Mouse (Mus musculus) megakaryocyte-erythroid progenitor cell, adult 5-6 weeks (primary cell): ENCODE results near the gene Polr2a. TPM values are rescaled to one million over a fixed set of nuclear protein-coding genes. Genes with fewer than 3 reads are reported as not detected.
"Not testable (repeated sequence)": the region's sequence is repeated elsewhere in the genome, so short reads cannot be mapped to it uniquely, and the experiment has no call there.

Source experiments
- ATAC-seq: replicated peaks from 2 replicates; pipeline ENCODE4 v1.8.0; 2016; ENCODE audit warnings: mild to moderate bottlenecking, inconsistent platforms; ENCODE audit not compliant: severe bottlenecking, poor library complexity, low FRiP score, low TSS enrichment
- total RNA-seq, 2 experiments: library from RNA; stranded (forward) in 1 of 2; stranded (reverse) in 1 of 2; fragments of 200-1000, 215-1000 nt in 1 of 2; fragments of >200 nt in 1 of 2; fragmentation: Nextera tagmentation in 1 of 2; gene quantifications; 2 replicates each; pipeline ENCODE4 v1.2.3; 2014 to 2017

Gene Polr2a
- total RNA-seq, 2 experiments from 2014 or later = 11.9 to 106 TPM

DNA sequence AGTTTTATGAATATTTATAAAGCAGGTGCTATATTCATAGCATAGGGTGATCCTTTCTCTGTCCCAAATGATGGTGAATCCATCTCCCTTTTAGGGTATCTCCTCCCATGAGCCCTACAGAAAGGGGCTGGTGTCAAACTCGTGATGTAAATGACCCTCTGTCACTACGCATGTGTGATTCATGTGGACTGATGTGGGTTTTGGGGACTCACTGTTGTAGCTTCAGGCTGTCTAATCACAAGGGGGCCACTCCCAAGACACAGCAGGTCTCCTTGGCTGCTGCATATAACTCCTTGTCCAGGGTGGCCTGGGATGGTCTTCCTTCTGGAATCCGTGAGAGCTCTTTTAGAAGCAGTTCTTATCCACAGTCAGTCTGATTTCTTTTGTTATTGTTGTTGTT lies 48.0 kb downstream of the Polr2a start:
- ATAC-seq = no peak

DNA sequence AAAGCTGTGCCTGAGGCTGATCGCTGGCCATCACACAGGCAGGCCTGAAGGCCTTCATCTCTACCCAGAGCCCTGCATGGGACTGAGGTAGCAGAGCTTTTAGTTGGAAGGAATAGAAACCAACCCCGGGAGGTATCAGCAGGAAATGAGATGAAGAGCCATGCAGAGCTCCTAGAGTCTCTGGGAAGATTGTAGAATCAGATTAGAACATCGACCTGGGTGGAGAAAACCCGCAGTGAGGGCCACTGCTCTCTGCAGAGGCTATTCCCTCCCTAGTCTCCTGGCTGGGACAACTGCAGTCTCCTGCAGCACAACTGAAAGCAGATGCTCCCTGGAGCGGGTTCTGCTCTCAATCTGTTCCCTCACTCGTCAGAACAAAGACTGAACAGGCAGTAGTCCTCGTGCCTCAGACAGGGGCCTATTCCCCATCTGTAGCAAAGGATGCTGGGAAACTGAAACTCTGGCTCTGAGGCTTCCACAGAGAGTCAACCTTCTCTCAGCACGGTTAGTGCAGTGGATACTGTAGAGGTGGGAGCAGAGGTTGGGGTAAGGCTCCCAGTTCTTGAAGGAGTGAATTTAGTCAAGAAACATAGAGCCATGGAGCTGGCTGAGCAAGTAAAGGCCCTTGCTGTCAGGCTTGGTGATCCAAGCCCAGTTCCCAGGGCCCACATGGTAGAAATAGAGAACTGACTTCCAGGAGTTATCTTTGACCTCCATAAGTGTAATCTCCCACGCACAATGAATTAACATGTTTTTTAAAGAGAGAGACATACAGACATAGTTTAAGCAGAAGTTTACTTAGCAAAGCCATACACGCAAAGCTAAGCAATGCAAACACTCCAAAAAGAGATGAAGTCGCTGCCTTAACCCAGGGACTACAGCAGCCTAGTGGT lies 48.6 kb downstream of the Polr2a start:
- ATAC-seq = peak; percentile 27; the same call in 1 of the 2 replicates

DNA sequence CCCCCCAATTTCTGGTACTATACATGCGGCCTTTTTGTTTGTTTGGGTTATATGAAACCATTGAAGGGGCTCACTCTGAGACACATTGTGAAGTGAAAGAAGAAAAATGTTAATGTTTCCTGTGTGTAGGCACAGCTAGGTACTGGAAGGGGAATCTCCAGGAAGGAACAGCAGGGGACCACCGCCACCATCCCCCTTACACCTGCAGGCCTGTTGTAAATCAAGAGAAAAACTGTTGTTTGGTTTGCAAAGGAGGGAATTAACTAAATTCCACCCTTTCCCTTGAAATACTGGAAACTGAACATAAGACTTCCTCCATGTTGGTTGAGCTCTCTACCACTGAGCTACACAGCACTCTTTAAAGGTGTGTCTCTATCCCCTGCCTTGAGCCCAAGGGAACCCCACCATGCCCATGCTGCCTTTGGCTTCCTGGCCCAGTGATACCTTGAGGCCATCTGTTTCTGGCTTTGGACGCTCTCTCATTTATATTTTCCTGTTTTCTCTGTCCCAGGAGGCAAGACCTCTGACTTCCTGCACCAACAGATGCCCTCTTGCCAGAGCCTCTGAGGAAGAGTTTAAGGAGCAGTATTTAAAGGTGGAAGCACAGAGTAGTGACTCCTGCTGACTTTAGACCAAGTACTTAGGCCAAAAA lies 49.7 kb downstream of the Polr2a start:
- no peak for ATAC-seq

DNA sequence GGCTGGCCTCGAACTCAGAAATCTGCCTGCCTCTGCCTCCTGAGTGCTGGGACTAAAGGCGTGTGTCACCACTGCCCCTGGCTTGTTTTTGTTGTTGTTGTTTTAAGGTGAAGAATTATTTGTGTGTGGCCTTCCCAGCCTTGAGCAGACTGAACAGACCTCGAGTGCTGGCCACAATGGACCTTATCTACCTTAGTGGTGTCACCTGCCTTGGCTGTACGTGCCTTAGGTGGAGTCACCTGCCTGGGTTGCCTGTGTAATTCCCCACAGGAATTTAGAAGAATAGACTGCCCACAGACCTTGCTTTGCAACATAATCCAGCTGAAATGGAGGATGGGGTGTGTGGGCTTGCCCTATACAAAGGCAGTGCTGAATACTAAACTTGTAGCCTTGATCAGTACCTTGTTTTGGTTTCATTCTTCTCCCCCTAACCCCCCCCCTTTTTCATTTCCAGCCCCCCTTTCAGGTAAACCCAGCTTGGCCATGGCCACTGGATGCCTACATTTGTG lies 50.5 kb downstream of the Polr2a start:
- no peak for ATAC-seq

DNA sequence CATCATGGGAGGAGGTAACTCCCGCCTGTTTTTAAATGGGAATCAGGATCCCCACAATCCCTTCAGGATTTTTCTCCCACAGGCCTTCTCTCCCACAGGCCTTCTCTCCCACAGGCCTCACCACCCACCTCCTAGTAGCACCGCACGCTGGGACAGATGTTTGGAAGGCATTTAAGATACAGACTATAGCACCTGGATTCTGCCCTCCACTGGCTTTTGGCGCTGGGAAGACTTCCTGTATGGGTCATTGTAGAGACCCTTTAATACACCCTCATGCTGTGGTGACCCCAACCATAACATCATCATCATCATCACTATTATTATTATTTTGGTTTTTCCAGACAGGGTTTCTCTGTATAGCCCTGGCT lies 51.0 kb downstream of the Polr2a start:
- ATAC-seq = no peak

DNA sequence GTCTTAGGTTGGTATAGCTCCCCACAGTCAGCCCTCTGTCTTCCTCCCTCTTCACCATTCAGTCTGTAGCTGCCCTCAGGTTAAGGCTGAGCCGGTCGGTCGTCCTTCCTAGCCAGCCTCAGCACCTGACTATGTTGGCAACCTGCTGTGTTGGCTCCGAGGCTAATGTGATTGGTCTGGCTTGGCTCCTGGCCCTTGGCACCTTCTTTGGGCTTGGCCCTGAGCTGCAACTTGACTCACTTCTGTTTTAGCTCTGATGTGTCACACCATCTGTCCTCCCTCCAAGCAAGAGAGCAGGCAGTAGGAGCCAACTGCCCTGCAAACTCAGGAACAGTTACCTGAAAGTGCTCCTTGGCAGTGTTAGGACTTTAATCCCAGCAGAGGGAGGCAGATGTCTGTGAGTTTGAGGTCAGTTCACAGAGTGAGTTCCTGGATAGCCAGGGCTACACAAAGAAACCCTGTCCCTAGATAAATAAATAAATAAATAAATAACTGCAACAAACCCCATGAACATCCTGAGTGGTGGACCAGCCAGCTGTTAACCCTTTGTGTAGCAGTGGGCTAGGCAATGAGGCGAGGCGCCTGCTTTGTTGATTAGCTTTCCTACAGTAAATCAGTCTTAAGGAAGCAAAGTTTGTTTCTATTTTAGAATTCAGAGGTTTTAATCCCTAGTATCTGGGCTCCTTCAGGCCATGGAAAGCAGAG lies 51.5 kb downstream of the Polr2a start:
- 0 out of 2 replicates have a peak, but pooled peaks have one; percentile 36 for ATAC-seq

DNA sequence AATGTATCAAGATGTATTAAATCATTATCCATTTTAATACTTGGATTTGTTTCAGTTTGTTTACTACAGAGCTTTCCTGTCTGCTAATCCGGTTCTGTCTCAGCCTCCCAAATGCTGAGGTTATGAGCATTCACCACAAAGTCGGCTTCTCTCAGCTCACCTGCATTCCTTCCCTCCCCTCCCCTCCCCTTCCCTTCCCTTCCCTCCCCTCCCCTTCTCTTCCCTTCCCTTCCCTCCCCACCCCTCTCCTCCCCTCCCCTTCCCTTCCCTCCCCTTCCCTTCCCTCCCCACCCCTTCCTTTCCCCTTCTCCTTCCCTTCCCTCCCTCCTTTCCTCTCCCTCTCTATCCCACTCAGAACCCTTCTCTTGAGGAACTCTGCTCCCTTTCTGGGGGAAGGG lies 53.8 kb downstream of the Polr2a start:
- ATAC-seq = no peak

DNA sequence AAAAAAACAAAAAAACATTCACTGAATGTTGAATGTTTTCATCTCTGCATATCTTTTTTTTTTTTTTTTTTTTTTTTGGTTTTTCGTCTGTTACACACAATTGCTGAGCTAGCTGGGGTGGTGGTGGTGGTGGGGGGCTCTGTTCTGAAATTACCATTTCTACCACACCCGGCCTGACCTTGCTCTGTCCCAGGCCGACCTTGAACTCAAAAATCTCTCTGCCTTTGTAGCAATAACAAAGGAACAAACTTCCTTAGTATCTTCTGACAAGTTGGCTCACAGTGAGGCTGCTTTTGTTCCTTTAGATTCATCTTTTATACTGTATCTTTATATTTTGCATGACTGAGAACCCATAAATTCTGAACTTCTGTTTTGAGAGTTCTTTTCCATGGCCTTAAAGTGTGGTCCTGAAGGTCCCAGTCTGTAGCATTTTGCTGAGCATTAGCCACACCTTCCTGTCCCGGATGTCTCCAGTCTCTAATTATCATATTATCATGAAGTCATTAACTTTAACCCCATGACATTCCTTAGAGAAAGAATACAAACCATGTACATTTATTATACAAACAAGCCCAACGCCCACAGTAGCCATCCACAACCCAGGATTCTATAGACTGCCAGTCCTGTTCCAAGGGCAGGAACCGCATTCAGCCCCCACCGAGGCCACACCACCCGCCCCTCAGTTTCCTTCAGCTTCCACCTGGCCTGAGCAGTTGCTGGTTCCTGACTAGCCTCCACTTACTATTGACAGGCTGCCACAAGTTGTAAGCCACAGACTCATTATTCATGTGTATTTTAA lies 54.4 kb downstream of the Polr2a start:
- no peak for ATAC-seq

DNA sequence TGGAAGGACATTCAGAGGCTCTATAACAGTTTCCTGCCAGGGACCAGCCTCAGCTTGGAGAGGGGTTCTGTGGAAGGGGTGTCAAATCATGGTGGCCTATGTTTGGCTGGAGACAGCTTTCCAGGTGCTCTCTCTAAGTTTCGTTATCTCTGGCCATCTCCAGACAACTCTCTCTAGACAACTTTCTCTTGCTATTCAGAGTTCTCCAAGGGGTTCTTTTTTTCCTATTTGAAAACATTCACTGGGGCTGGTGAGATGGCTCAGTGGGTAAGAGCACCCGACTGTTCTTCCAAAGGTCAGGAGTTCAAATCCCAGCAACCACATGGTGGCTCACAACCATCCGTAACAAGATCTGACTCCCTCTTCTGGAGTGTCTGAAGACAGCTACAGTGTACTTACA lies 55.1 kb downstream of the Polr2a start:
- ATAC-seq = not testable (repeated sequence)

DNA sequence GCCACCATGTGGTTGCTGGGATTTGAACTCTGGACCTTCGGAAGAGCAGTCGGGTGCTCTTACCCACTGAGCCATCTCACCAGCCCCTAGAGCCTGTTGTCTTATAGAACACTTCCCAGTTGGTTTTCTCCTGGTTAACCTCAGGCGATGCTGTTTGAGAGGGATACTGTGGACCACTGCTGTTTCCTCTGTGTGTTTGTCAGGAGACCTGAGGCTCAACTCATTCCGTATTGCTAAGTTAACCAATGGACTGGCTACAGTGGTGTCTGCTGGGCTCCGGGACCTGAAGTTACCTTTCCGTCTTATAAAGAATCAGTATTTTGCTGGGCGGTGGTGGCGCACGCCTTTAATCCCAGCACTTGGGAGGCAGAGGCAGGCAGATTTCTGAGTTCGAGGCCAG lies 55.6 kb downstream of the Polr2a start:
- not testable (repeated sequence) for ATAC-seq

DNA sequence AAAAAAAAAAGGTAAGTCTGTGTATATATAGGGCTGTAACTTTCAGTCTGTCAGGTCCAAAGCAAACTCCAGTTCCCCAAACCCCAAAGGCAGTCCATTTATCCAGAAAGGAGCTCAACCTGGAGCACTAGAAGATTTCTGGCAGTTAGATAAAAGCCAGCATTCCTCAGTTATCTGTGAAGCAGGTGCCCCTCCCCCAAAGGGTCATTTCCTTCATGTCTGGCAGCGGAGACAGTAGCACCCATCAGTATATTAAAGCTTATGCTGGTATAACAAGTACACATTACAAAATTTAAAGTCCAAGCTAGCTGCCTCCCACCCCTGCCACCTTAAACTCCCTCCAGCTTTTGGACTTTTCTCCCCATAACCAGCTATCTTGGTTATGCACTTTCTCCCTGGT lies 58.8 kb downstream of the Polr2a start:
- ATAC-seq = no peak

DNA sequence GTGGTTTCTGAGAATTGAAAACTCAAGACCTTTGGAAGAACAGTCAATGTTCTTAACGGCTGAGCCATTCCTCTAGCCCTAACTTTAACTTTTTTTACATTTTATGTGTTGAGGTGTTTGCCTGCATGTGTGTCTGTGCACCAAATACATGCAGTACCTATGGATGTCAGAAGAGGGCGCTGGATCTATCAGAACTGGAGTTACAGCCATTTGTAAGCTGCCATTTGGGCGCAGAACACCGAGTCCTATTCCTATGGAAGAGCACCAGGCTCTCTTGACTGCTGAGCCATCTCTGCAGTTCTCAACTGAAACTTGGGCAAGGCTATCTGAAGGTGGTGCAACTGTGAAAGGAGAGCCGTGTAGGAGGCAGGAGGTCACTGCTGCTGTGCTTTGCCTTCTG lies 59.9 kb downstream of the Polr2a start:
- ATAC-seq = no peak

DNA sequence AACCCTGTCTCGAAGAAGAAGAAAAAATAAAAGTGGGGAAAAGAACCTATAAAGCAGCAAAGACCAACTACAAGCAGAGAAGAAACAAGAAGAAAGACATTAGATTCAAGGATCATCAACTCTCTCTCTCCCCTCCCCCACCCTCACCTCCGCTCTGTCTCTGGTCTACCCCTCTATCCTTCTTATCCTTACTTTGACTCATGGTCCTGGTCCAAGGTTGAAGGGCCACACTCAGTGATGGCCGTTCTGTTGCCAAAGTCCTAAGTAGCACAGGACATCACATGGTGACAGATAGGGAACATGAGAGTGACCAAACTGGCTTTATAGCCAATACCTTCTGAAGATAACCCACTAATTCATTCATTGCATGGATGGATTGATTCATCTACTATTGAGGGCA lies 61.0 kb downstream of the Polr2a start:
- no peak for ATAC-seq

DNA sequence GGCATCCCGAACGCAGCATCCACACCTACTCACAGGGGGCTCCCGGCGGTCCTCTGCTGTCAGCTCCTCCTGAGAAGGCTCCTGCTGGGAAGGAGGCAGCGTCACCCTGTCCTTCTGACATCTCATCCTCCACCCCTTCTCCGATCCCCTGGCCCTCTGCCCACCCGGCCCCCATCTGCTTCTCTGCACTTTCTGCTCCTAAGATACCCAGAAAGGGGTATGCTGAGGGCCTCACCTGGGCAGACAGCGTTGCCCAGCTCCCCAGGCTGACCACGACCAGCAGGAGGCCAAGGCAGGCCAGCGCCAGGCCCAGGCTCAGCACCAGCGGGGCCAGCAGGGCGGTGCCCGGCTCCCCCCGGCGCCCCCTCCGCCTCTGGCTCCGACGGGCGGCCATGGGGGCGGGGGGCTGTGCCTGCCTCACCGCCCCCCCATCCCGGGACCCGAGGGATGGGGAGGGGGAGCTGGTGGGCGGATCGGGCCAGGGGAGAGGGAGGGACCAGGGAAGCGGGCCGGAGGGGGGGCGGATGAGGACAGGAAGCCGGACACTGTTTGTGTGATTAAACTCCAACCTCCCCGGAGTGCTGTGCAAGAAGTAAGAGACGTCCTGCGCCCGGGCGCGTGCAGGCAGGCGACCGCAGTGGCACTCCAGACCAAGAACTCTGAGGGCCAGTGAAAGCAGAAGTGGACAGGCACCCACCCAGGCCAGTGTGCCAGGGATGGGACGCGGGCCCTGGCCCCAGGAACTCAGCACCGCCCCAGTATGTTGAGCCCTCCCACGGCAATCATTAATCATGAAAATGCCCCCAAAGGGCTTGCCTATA lies 62.9 kb downstream of the Polr2a start, which contains the start of the genes Tnfsf12 and Tnfsfm13:
TSS of gene Tnfsf12 (minus strand) at position 489 of the 821 bp plus-strand sequence.
TSS of gene Tnfsfm13 (minus strand) at position 738 of the 821 bp plus-strand sequence.
- peak; percentile 21; the same call in 1 of the 2 replicates for ATAC-seq

DNA sequence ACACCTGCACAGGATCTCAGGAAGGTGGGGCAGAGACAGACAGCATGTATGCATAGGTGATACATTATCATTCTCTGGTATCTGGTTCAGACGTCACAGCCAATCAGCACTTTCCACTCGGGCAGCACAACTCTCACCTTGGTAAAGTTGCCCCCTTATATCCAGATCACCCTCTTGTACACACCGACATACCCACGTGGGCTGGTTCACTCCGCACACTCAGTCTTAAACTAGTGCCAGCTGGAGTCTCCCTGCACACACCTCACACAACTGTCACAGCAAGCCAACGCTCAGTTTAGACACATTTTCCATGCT lies 63.4 kb downstream of the Polr2a start:
- ATAC-seq = 0 out of 2 replicates have a peak, but pooled peaks have one; percentile 11

DNA sequence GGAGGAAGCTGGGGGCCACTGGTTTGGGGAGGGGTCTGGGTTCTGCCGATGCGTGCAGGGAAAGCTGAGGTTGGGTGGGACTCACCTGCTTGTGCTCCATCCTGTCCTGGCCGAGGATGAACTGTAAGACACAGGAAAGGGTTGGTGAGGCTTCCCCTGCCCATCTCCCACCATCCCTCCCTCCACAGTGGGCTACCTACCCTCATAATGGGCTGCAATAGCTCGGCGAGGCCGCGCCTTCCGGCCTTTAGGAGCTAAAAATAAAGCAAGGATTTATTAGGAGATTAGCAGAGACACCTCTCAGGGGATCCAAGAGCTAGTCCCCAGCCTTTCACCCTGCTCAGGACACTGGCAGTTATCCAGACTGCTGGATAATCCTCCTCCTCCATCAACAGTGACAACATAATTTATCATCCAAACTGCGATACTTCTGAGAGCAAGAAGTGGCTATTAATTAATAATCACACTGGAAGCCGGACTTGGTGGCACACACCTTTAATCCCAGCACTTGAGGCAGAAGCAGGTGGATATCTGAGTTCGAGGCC lies 64.9 kb downstream of the Polr2a start:
- no peak for ATAC-seq

DNA sequence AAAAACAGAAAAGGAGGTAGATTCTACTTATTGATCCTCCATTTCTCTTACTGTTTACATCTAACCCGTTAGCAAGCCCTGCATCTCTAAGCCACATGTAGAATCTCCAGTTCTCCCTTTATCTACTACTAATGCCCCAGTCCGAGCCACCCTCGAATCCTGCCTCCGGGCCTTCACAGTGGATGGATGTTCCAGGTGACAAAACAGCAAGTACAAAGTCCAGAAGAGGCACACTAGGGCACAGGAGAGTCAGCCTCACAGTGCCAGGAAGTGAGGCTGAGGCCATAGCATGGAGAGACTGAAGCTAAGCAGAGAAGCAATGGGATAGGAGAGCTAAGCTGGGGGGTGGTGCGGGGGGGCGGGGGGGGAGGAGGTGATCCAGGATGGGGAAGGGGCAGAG lies 65.6 kb downstream of the Polr2a start:
- no peak for ATAC-seq

DNA sequence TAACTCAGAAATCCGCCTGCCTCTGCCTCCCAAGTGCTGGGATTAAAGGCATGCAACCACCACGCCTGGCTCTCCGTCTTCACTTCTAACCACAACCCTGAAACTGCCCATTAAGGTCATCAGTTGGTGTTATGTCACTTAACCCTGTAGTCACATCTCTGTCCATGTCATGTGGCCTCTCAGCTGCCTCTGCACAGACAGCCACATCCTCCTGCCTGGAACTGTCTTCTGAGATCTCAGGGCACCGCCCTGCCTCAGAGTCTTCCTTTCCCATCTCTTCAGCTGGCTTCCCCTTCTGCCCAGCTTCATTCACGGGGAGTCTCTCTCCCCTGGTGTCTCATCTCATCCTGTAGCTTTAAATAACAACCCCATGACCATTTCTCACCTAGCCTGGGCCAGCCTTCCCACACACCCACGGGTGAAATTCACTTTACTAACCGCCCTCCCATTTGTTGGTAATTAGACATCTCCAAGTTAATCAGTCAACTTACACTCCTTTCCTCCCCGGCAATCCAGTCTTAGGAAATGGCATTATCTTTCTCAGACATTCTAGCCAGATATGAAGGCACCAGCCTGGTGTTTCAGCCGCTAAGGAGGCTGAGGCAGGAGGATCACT lies 66.1 kb downstream of the Polr2a start:
- ATAC-seq = no peak
